Mouse (Mus musculus): ENCODE data around the gene Timm9. TPM values are rescaled to one million over a fixed set of nuclear protein-coding genes. Genes with fewer than 3 reads are reported as not detected.
A peak's percentile ranks its signal among the peaks of the same experiment; 100 is the strongest.

Gene Timm9
- polyA plus RNA-seq (2012; rRNA removed) = 12.5 and 17.2 TPM in 2 replicates

DNA sequence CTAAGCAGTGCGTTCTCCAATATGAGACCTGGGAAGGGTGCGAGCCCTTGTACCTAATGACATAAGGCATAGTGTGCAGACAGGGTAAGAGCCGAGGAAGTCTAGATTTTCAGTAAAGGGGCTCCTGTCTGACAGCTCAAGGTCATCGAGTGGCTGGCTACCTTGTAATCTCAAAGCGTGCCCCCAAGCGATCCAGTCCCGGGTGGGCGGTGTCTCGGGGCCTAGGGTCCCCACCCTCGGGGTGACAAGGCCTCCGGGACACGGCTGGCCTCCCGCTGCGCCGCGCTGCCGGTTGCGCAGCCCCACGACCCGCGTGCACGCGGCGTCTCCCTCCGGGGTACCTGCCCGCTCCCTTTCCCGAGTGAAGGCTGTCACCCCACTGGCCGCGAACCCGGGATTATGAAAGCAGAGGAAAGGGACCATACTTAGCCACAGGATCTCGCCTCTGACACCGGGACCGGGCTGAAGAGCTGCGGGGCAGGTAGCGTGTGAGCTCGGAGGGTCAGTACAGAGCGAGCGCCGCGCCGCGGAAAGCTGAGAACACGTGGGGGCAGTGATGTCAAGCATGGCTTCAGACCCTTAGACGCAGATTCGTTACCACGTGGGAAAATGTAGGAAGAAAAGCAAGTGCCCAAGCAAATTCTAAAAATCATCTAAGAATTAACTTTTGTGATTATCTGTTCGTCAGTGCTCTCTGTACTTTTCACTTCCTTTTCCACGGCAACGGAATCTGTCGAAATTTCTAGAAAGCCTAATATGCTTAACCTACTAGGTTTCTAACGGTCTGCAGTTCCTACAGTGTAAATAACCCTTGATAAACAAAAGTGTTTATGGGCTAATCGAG lies at the start of gene Timm9, which contains the start of gene 2700049A03Rik:
Gene Timm9, minus strand, starts transcription at position 555 of the 844 bp plus-strand sequence.
Gene 2700049A03Rik, plus strand, starts transcription at position 719 of the 844 bp plus-strand sequence.
- under 1% methylated on average over 52 of the region's 52 CpGs for WGBS
- peak; percentile 45 for DNase-seq (ENCODE audit: low read depth, low spot score)

DNA sequence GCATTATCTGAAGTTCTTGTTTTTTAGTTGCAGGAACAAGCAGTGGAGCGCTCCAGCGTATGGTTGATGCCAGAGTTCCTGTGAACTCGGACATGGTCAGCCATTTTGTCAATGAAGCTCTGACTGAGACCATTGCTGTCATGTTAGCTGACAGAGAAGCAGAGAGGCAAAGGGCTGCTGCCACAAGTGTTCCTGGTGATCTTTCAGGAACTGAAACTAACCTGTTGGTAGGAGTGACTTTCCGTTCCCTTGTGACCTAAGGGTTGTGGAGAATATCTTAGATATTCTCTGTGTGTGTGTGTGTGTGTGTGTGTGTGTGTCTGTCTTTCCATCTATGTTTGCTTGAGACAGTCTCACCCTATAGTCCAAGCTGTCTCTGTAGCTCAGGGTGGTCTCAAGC lies 47.9 kb upstream of the Timm9 start:
- 95% methylated on average over 4 of the region's 4 CpGs for WGBS
- no peak for DNase-seq (ENCODE audit: low read depth, low spot score)

DNA sequence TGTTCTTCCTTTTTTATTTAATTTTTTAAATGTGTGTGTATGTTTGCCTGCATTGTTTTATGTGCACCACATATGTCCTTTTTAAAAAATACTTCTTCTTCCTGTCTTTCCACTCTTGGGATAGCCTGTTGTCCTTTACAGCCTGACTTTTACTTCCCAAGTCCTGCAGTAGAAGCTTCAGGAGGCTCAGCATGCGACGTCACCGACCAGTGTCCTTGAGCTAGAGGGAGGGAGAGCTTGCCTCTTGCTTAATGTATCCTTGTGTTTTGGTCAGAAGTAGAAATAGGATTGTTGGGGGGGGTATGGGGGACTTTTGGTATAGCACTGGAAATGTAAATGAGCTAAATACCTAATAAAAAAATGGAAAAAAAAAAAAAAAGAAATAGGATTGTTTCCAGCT lies 47.3 kb upstream of the Timm9 start:
- DNase-seq (ENCODE audit: low read depth, low spot score) = no peak
- 95% methylated on average over 3 of the region's 3 CpGs for WGBS

DNA sequence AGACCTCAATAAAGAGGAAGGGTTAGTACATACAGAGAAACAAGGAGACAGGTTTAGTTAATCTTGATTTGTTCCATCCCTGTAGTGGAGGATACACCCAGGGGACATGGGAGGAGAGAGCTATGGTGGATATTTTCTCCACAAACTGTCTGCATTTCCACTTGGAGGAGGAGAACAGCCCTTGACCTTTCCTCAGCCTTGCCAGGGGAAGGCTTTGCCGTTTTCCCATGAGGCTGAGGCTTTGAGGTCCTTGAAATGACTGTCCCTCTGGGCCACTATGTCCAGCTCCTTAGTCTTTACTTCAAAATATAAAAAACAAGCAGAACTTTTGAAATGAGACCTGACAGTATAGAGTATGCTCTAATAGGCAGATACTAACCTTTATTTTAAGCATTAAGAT lies 33.4 kb upstream of the Timm9 start:
- 90% methylated on average over 1 of the region's 1 CpGs for WGBS
- DNase-seq (ENCODE audit: low read depth, low spot score) = no peak

DNA sequence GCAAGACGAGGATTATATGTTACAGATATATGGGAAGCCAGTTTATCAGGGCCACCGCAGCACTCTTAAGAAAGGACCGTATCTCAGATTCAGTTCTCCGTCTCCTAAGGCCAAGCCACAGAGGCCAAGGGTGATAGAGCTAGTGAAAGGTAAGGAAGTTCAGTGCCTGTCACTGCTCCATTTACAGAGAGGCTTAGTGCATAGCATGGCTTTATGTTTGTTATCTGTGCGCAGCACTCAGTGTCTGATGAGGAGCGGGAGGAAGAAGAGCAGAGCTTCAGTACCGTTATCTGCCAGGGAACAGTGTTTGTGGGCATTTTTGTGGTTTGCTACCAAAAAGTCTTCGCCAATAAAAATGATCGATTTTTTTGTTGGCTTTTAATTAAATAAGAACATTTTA lies 27.9 kb upstream of the Timm9 start:
- 96% methylated on average over 9 of the region's 9 CpGs for WGBS
- DNase-seq (ENCODE audit: low read depth, low spot score) = no peak

DNA sequence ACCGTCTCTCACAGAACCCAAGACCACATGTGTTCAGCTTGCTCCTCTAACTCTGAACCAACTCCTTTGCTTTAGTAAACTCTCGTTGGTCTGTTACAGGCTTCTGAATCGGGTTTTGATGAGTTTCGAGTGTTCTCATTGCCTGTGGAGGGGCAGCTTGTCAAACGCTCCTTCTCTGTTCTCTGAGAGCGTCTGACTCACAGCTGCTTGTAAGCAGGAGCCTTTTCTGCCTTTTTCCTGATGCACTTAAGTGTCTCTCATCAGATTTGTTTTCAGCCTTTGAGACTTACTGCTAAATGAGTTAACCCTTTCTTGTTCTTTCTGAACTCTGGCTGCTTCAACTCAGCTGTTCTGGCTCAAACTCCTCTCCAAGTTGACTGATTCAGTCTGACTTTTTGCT lies 21.5 kb upstream of the Timm9 start:
- 88% methylated on average over 6 of the region's 6 CpGs for WGBS
- DNase-seq (ENCODE audit: low read depth, low spot score) = no peak

DNA sequence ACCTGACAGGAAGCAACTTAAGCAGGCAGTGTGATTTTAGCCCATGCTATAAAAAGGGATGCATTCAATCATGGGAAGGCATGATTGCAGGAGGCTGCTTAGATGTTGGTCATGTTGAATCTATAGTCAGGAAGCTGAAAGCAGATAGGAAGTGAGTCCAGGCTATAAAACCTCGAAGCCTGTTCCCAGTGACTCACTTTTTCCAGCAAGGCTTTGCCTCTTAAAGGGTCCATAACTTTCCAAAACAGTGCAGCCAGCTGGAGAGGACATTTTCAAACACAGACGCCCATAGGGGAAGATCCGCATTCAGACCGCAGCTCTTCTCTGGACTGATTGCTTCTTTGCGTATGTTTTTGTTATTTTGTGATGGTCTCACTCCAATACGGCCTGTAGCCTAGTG lies 18.5 kb upstream of the Timm9 start:
- DNase-seq (ENCODE audit: low read depth, low spot score) = no peak
- 87% methylated on average over 6 of the region's 6 CpGs for WGBS

DNA sequence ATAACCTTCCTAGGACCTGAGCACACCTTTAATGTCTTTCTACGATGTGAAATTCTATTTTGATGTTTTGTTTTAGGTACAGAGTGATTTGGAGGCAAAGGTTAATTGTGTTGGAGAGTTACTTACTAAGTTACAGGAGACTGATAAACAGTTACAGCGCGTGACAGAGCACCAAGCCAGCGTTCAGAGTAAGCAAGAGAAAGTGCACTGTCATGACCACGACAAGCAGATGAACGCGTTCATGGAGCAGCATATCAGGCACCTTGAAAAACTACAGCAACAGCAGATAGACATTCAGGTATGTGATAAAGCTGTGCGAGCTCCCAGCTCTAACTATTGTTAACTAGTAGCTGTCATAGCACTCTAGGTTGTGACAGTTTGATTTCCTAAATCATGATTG lies 13.7 kb upstream of the Timm9 start:
- DNase-seq (ENCODE audit: low read depth, low spot score) = no peak
- 91% methylated on average over 8 of the region's 8 CpGs for WGBS

DNA sequence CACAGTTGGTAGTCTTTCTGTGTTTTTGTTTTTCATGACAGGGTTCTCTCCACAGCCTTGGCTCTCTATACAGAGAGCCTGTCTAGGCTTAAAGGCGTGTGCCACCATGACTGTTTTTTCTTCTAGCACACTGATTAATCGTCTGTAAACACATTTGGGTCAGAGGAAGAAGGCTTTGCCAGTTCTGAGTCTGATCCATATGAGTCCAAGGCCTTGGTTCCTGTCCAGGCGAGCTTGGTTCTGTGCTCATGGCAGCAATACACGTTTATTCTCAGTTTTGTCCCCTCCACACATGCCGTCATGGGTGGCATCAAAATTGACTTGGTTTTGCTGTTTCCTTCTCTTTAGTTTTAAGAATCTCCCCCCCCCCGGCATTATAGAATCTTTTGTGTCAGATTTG lies 13.0 kb upstream of the Timm9 start:
- DNase-seq (ENCODE audit: low read depth, low spot score) = no peak
- WGBS = 85% methylated on average over 6 of the region's 6 CpGs

DNA sequence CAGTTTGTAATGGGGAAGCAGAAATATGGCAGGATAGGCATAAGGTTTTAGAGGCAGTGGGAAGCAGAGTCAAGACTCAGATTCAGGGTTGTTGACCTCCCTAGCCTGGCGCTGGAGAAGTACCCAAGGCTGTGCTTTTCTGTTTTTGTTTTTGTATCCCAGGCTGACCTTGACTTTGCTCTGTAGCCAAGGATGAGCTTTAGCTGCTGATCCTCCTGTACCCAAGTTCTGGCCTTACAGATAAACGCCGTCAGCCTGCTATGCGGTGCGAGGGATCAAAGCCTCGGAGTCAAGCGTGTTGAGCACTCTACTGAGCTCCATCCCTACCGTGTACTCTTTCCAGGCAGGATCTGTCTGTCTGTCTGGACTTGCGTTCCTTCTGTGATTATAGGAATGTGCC lies 12.3 kb upstream of the Timm9 start:
- DNase-seq (ENCODE audit: low read depth, low spot score) = no peak
- 95% methylated on average over 9 of the region's 9 CpGs for WGBS

DNA sequence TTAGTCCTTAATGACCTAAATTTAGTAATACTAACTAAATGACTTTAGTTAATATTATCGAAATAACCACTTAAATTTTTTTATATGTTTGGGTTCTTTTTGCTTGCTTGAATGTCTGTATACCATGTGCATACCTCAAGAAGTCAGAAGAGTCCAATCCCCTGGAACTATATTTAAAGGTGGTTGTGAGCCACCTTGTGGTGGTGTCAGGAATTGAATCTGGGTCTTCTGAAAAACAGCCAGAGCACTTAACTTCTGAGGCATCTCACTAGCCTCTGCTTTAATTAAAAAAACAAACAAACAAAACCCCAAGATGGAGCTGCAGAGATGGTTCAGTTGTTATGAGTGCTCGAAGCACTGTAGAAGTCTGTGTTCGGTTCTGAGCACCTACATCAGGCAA lies 11.2 kb upstream of the Timm9 start:
- 80% methylated on average over 3 of the region's 3 CpGs for WGBS
- DNase-seq (ENCODE audit: low read depth, low spot score) = no peak

DNA sequence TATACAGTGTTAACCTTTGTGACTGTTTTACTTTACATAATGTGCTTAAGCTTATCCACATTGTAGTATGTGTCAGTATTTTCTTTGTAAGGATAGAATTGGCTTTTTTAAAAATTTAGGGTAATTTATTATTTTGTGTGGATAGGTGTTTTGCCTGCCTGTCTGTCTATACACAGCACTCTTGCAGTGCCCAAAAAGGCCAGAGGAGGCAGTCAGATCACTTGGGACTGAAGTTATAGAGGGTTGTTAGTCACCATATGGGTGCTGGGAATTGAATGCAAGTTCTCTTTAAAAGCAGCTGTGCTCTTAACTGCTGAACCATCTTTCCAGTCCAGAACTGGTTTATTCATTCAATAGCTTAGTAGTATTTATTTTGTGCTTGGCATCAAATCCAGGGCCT lies 4.7 kb upstream of the Timm9 start:
- DNase-seq (ENCODE audit: low read depth, low spot score) = no peak

DNA sequence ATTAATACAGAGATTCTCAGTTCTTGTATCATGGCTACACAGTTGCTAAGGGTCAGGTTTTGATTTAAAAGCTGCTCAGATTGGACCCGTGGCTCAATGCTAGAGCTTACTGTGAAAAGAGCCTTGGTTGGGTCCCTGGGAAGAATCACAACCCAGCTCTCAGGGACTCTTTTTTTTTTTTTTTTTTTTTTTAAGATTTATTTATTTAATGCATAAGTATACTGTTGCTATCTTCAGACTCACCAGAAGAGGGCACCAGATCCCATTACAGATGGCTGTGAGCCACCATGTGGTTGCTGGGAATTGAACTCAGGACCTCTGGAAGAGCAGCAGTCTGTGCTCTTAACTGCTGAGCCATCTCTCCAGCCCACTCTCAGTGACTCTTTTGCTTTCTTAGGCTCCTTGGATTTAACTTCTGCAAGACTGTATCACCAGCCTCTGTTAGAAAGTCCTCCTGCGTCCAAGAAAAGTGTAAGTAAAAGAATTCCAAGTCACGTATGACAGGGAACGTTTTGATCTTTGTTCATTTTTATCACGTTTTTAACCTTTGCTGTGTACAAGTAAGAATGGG lies 2.9 kb upstream of the Timm9 start:
- WGBS = 76% methylated on average over 5 of the region's 5 CpGs

DNA sequence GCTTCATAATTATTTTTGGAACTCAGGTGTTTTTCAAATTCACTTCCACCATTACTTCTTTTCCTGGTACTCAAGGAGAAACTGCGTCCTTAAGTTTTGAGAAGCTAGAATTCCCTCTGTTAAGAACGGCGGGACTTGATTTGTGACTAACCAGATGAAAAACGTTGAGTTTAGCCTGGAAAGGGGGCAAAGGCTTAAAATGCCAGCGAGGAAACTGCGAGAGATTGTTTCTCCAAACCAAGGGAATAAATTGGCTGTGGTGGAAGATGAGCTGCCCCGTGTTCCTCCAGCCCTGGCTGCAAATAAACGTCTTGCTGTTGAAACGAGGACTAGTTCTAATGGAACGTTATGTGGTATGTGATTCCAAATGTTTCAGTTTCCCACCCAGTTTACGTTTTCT lies 1.2 kb upstream of the Timm9 start:
- WGBS = under 1% methylated on average over 11 of the region's 11 CpGs
- DNase-seq (ENCODE audit: low read depth, low spot score) = no peak

More for the DNA sequence above, 2.9 kb upstream of the Timm9 start:
- no peak for DNase-seq (ENCODE audit: low read depth, low spot score)

DNA sequence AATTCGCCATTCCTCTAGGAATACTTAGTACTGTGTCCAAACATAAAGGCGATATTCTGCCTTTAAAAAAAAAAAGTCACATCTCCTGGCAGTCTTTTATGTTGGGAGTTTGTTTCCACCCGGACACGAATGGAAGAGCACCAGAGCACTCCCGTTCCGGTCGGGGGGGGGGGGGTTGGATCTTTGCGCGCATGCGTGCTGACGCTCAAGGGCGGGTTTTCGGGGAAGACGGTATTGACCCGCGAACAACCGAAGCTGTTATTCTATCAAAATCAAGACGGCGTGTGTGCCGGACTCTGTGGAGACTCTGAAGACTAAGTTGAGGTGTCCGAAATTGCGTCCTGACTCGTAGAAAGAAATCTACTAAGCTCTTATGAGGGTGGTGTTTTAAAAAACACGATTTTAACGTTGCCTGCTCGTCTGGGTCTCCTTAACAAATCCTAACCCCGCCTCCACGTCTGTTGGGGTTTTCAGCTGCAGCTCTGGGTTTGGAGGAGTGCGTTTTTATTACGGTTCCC lies 549 bp upstream of the Timm9 start:
- peak; percentile 73 for DNase-seq (ENCODE audit: low read depth, low spot score)
- under 1% methylated on average over 30 of the region's 30 CpGs for WGBS

DNA sequence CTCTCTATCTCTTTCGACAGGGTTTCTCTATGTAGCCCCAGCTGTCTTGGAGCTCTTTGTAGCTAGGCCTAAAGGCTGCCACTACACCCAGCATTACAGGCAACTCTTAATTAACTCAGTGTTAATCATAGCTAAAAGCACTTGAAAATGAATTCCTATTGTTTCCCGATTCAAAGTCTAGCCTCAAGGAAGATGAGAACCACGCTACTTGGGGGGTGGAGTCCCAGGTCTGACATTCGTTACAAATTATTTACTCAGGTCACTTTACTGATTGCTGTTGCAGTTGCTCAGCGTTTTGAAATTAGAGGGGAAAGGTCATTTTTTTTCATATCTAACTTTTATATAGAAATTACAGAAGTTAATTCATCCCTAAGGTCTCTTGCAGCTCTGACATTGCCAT lies 903 bp downstream of the Timm9 start:
- 12% methylated on average over 5 of the region's 5 CpGs for WGBS
- no peak for DNase-seq (ENCODE audit: low read depth, low spot score)

DNA sequence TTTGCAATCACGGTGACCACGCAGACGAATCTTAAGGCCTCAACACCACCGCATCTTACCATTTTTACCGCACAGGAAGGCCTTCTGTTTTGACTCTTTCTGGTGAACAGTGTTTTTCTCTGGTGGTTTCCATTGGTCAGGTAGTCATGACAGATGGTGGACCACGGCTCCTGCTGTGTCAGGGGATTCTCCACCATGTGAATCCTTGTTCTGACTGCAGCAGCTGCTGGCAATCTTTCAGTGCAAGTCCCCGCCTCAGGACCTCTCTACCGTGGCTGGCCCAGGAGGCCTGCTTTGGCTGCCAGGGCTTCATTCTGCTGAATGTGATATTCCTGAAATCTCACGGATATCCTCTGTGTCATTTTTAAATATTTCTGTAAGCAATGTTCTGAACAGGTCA lies 13.2 kb downstream of the Timm9 start:
- 86% methylated on average over 9 of the region's 9 CpGs for whole genome bisulfite sequencing
- DNase-seq (ENCODE audit: low read depth, low spot score) = no peak

DNA sequence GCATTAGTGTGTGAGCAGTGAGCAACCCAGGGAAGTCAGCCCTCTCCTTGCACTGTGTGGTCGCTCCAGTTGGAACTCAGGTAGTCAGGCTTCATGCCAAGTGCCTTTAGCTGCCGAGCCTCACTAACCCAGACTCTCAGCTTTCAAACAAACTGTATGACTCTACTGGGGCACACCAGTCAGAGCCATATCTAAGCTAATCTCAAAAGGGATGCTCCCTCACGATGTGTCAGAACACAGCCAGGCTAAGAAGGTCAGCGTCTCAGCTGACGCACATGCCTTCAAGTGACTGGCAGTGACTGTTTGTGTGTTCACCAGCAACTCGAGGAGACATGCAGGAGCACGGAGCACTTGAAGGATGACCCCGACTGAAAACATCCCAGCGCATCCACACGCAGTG lies 13.8 kb downstream of the Timm9 start:
- no peak for DNase-seq (ENCODE audit: low read depth, low spot score)
- 85% methylated on average over 10 of the region's 10 CpGs for WGBS

DNA sequence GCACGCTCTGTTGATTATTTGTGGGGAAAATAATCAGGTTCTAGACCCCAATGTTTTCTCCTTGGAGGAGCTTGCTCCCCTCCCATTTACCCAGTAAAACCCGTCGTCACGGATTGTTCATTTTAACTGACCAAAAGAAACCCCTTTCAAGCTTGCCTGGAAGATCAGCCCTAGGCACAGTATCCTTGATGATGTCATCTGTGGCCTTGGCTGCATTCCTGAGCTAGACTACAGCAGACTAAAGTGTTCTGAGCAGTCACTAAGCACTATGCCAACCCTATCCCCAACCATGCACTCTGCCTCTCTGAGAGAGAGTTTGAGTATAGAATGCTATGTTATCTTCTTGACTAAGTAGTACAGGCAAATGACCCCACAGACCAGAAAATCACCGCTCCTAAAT lies 20.1 kb downstream of the Timm9 start:
- no peak for DNase-seq (ENCODE audit: low read depth, low spot score)
- WGBS = 72% methylated on average over 5 of the region's 5 CpGs

DNA sequence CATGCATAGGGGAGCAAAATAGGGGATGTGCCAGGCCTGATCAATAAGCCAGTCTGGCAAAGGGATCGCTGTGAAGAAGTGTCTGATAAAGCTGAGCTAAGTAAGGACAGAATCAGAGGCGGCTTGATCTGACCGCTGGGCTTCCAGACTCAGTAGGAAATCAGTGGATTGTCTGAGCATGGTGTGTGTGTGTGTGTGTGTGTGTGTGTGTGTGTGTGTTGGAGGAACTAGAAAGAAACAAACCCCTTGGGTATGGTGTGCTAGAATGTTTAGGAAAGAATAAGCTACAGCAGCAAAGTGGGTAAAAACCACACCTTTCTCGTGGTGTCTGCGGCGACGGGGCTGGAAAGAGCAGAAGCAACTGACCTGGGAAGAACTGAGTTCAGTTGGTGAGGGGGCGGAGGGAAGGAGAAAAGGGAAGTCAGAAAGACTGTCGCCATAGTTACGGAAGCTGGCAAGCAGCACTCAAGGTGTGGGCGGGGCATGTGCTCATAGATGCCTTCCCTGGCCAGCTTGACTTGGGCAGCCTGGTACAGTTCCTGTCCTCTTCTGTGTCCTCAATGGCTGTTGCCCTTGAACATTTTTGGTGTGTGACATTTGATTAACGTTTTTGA lies 22.7 kb downstream of the Timm9 start:
- WGBS = 23% methylated on average over 12 of the region's 12 CpGs

DNA sequence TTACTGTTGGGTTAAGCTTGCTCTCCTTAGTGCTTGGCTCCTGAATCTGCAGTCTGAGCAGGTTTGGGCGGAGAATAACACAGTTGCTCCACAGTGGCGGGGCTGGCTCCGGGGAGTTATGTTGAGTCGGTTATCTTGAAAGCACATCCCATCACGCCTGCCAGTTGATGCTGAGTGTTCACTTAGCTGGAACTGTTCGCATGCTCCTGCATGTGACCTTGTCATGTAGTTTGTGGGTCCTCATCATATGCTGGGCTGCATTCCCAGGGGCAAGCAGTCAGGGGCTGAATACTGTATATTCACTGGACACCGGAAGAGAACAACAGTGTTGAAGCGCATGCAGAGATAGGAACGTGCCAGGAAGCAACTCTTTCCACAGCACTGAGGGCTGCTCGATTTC lies 23.4 kb downstream of the Timm9 start:
- DNase-seq (ENCODE audit: low read depth, low spot score) = no peak
- 86% methylated on average over 10 of the region's 10 CpGs for WGBS

More for the DNA sequence above, 22.7 kb downstream of the Timm9 start:
- DNase-seq (ENCODE audit: low read depth, low spot score) = no peak

Measured in large intestine, adult 2 months (tissue).